ENCODE assay signal across 17 mouse cellular contexts in genomic region chr10:106058050-106058449, GRCm38 (mm10).
"Had no signal": no experiment of that assay in that cellular context is flagged by ENCODE, and none has a peak within 500 bp of the region (broad histone marks: within the 10 kb centered on the region; RNA-seq: fewer than 3 reads in every experiment).

No protein-coding gene starts in this region.

- H3K4me2 ChIP-seq: heart, embryonic 11.5 days; heart, embryonic 12.5 days; heart, embryonic 13.5 days; heart, embryonic 15.5 days; hindbrain, embryonic 12.5 days; hindbrain, embryonic 13.5 days; hindbrain, embryonic 14.5 days; hindbrain, embryonic 15.5 days; kidney, embryonic 15.5 days had no signal

- H3K27ac ChIP-seq: heart, embryonic 10.5 days; heart, embryonic 13.5 days; heart, embryonic 15.5 days; hindbrain, embryonic 10.5 days; hindbrain, embryonic 12.5 days; hindbrain, embryonic 13.5 days; hindbrain, embryonic 14.5 days; hindbrain, embryonic 15.5 days; hindbrain, postnatal 0 days; kidney, embryonic 15.5 days; kidney, postnatal 0 days; layer of hippocampus, adult 2 months; left cerebral cortex, adult 2 months had no signal

- H3K9me3 ChIP-seq: heart, embryonic 10.5 days; heart, embryonic 12.5 days; heart, embryonic 13.5 days; heart, embryonic 15.5 days; hindbrain, embryonic 10.5 days; hindbrain, embryonic 12.5 days; hindbrain, embryonic 13.5 days; hindbrain, embryonic 15.5 days; kidney, embryonic 15.5 days had no signal

- ATAC-seq: hindbrain, embryonic 16.5 days; hindbrain, postnatal 0 days; inflammation-experienced regulatory T-cells, adult 6 months had no signal

- H3K27me3 ChIP-seq: heart, embryonic 12.5 days; heart, embryonic 13.5 days; heart, embryonic 15.5 days; hindbrain, embryonic 12.5 days; hindbrain, embryonic 13.5 days; hindbrain, embryonic 15.5 days; kidney, embryonic 15.5 days had no signal

- H3K4me1 ChIP-seq: heart, embryonic 10.5 days; heart, embryonic 12.5 days; heart, embryonic 13.5 days; heart, embryonic 15.5 days; hindbrain, embryonic 10.5 days; hindbrain, embryonic 12.5 days; hindbrain, embryonic 13.5 days; hindbrain, embryonic 15.5 days; kidney, embryonic 15.5 days had no signal

- H3K9ac ChIP-seq: heart, embryonic 12.5 days; heart, embryonic 13.5 days; heart, embryonic 15.5 days; hindbrain, embryonic 12.5 days; hindbrain, embryonic 13.5 days; hindbrain, embryonic 14.5 days; hindbrain, embryonic 15.5 days; kidney, embryonic 15.5 days had no signal

- H3K4me3 ChIP-seq: heart, embryonic 10.5 days; heart, embryonic 12.5 days; heart, embryonic 13.5 days; heart, embryonic 15.5 days; hindbrain, embryonic 10.5 days; hindbrain, embryonic 12.5 days; hindbrain, embryonic 13.5 days; hindbrain, embryonic 15.5 days; kidney, embryonic 15.5 days; layer of hippocampus, adult 2 months; left cerebral cortex, adult 2 months had no signal

- H3K36me3 ChIP-seq: heart, embryonic 10.5 days; heart, embryonic 12.5 days; heart, embryonic 13.5 days; heart, embryonic 15.5 days; hindbrain, embryonic 10.5 days; hindbrain, embryonic 12.5 days; hindbrain, embryonic 13.5 days; hindbrain, embryonic 15.5 days; kidney, embryonic 15.5 days had no signal
